Comparison of ENCODE assay signal across 7 mouse cellular contexts in genomic region chr3:97157958-97158599, GRCm38 (mm10). TPM values are rescaled to one million over a fixed set of nuclear protein-coding genes. Genes with fewer than 3 reads are reported as not detected.
DNase-seq lines count a peak whose midpoint lies in the region; ATAC-seq and TF ChIP-seq lines count a peak whose summit lies in the region.

No protein-coding gene starts in this region.

- no peak overlapping the region for H3K27ac ChIP-seq in cortical plate, adult 2 months (ENCODE audit: insufficient read depth, low read length)
- H3K27ac ChIP-seq in intestine, embryonic 16.5 days (ENCODE audit: low read length) = peak overlapping the region; percentile 71
- peak overlapping the region; percentile 94 for H3K27ac ChIP-seq in midbrain, embryonic 10.5 days (replicated peaks)
- H3K27ac ChIP-seq in small intestine, adult 2 months (ENCODE audit: insufficient read depth, low read depth, low read length) = peak overlapping the region; percentile 67

- no peaks in the 10 kb centered on the region; the same call in 1 of the 2 replicates for H3K4me1 ChIP-seq in cortical plate, adult 2 months (ENCODE audit: control insufficient read depth, insufficient read depth, low read length)
- peaks cover 8% of the 10 kb centered on the region; the same call in 1 of the 2 replicates for H3K4me1 ChIP-seq in intestine, embryonic 16.5 days (ENCODE audit: control insufficient read depth, insufficient read depth, low read length)
- H3K4me1 ChIP-seq in midbrain, embryonic 10.5 days = peaks cover 30% of the 10 kb centered on the region
- peaks cover 11% of the 10 kb centered on the region; the same call in 1 of the 2 replicates for H3K4me1 ChIP-seq in small intestine, adult 2 months (ENCODE audit: control insufficient read depth, insufficient read depth, insufficient read length, low read length)

- H3K4me3 ChIP-seq in cortical plate, adult 2 months (ENCODE audit: insufficient read depth, low read length) = peak overlapping the region; percentile 99
- H3K4me3 ChIP-seq in intestine, embryonic 16.5 days (ENCODE audit: low read length) = peak overlapping the region; percentile 98
- H3K4me3 ChIP-seq in midbrain, embryonic 10.5 days = peak overlapping the region; percentile 78
- H3K4me3 ChIP-seq in small intestine, adult 2 months (ENCODE audit: low read depth, low read length) = peak overlapping the region; percentile 89

- TF ChIP-seq POLR2A in cortical plate, adult 2 months (IDR thresholded peaks at IDR 0.05; ENCODE audit: extremely low read depth, insufficient read depth, low read length) = no peak
- no peak for TF ChIP-seq POLR2A in small intestine, adult 2 months (IDR thresholded peaks at IDR 0.05; ENCODE audit: low read depth, low read length)

- H3K27me3 ChIP-seq in intestine, embryonic 16.5 days (replicated peaks; ENCODE audit: control insufficient read depth, insufficient read depth, low read length) = no peaks in the 10 kb centered on the region
- no peaks in the 10 kb centered on the region for H3K27me3 ChIP-seq in midbrain, embryonic 10.5 days (ENCODE audit: low read depth, poor library complexity, severe bottlenecking)
- no peaks in the 10 kb centered on the region for H3K27me3 ChIP-seq in small intestine, adult 2 months (ENCODE audit: control insufficient read depth, insufficient read depth, low read length)

- peak overlapping the region; percentile 77 for H3K4me2 ChIP-seq in intestine, embryonic 16.5 days (ENCODE audit: low read depth, low read length)

- TF ChIP-seq CTCF in cortical plate, adult 2 months (IDR thresholded peaks at IDR 0.05; ENCODE audit: extremely low read depth, insufficient read depth, low read length) = no peak
- TF ChIP-seq CTCF in small intestine, adult 2 months (IDR thresholded peaks at IDR 0.05; ENCODE audit: extremely low read depth, insufficient read length, insufficient replicate concordance, low read depth, low read length) = no peak

- DNase-seq in adrenal gland, adult (ENCODE audit: inconsistent age in 2 of 2, low spot score in 1 of 2) = peak; percentile 90 to 98
- DNase-seq in gastrocnemius, postnatal 25 days = peak; percentile 66
- peak; percentile 87 to 91 for DNase-seq in left cerebral cortex, postnatal 36 days (ENCODE audit: low spot score in 2 of 2)
- peak; percentile 85 for DNase-seq in midbrain, embryonic 10.5 days (ENCODE audit: low spot score)

- H3K9ac ChIP-seq in intestine, embryonic 16.5 days (ENCODE audit: low read depth, low read length) = peak overlapping the region; percentile 92; the same call in 1 of the 2 replicates

- WGBS in intestine, embryonic 16.5 days = under 1% methylated on average over 17 of the region's 17 CpGs
- WGBS in midbrain, embryonic 10.5 days = 1% methylated on average over 17 of the region's 17 CpGs
- WGBS in small intestine, adult 2 months = 4% methylated on average over 17 of the region's 17 CpGs

- H3K9me3 ChIP-seq in intestine, embryonic 16.5 days (ENCODE audit: control insufficient read depth, low read length) = no peaks in the 10 kb centered on the region
- no peaks in the 10 kb centered on the region for H3K9me3 ChIP-seq in midbrain, embryonic 10.5 days (replicated peaks)

- H3K36me3 ChIP-seq in intestine, embryonic 16.5 days (ENCODE audit: control insufficient read depth, insufficient read depth, low read length) = no peaks in the 10 kb centered on the region
- H3K36me3 ChIP-seq in midbrain, embryonic 10.5 days = no peaks in the 10 kb centered on the region
- H3K36me3 ChIP-seq in small intestine, adult 2 months (ENCODE audit: control insufficient read depth, insufficient read depth, low read length) = no peaks in the 10 kb centered on the region

- peak; percentile 42 for ATAC-seq in intestine, embryonic 16.5 days

- intact Hi-C loops in left cerebral cortex, postnatal 36 days (cut with DNase I) = no loop called here

RNA-seq across cellular contexts. Expression of gene Acp6, which starts 0.5 kb away (rescaled TPM):
- 40.2 and 41.7 TPM in 2 replicates for polyA plus RNA-seq in cortical plate, adult 2 months (2012; rRNA removed)
- total RNA-seq in gastrocnemius, postnatal 25 days (2021) = 10 to 100 TPM; 19.4 to 22.0 TPM
- 56.4 and 60.3 TPM in 2 replicates for polyA plus RNA-seq in intestine, embryonic 16.5 days (2015; fragmentation: Nextera tagmentation; extraction: Ambion mirVana)
- total RNA-seq in left cerebral cortex, postnatal 36 days (2021) = 10 to 100 TPM; 19.4 to 32.4 TPM
- polyA plus RNA-seq in midbrain, embryonic 10.5 days (2016; fragmentation: Nextera tagmentation; extraction: Ambion mirVana) = 35.3 and 35.6 TPM in 2 replicates
- polyA plus RNA-seq in small intestine, adult 2 months (2012; rRNA removed) = 22.2 and 48.4 TPM in 2 replicates
